ENCODE assay signal across 8 mouse cellular contexts in genomic region chr2:75609150-75609946, GRCm38 (mm10). TPM values are rescaled to one million over a fixed set of nuclear protein-coding genes. Genes with fewer than 3 reads are reported as not detected.
DNase-seq lines count a peak whose midpoint lies in the region; ATAC-seq and TF ChIP-seq lines count a peak whose summit lies in the region.

No protein-coding gene starts in this region.

- H3K9me3 ChIP-seq in midbrain, embryonic 11.5 days (ENCODE audit: control insufficient read depth, low read length): no peaks in the 10 kb centered on the region

- ATAC-seq in frontal cortex, adult (ENCODE audit: low TSS enrichment): 0 out of 2 replicates have a peak, but pooled peaks have one; percentile 31
- ATAC-seq in midbrain, embryonic 11.5 days (ENCODE audit: low FRiP score): no peak

- TF ChIP-seq EP300 in heart, adult 2 months (IDR thresholded peaks at IDR 0.05; ENCODE audit: insufficient read depth, low read depth, low read length): no peak

- WGBS in heart, adult 2 months: 19% methylated on average over 27 of the region's 27 CpGs
- WGBS in midbrain, embryonic 11.5 days: 15% methylated on average over 27 of the region's 27 CpGs

- peak overlapping the region; percentile 30 for H3K4me3 ChIP-seq in heart, adult 2 months
- H3K4me3 ChIP-seq in midbrain, embryonic 11.5 days (ENCODE audit: low read depth, low read length): peak overlapping the region; percentile 18

- no peaks in the 10 kb centered on the region for H3K36me3 ChIP-seq in heart, adult 2 months (ENCODE audit: control insufficient read depth, insufficient read depth, low read length)
- no peaks in the 10 kb centered on the region for H3K36me3 ChIP-seq in midbrain, embryonic 11.5 days (ENCODE audit: control insufficient read depth, insufficient read depth, low read length)

- no peaks in the 10 kb centered on the region for H3K27me3 ChIP-seq in heart, adult 2 months (ENCODE audit: control insufficient read depth, insufficient read depth, low read length)
- H3K27me3 ChIP-seq in midbrain, embryonic 11.5 days (ENCODE audit: control insufficient read depth, insufficient read depth, low read length): peaks cover 15% of the 10 kb centered on the region

- no peak for TF ChIP-seq POLR2A in heart, adult 2 months (IDR thresholded peaks at IDR 0.05; ENCODE audit: insufficient read depth, low read depth, low read length)

- peaks cover 3% of the 10 kb centered on the region for H3K4me1 ChIP-seq in heart, adult 2 months (ENCODE audit: control insufficient read depth, insufficient read depth, low read length)
- peaks cover 4% of the 10 kb centered on the region; the same call in 1 of the 2 replicates for H3K4me1 ChIP-seq in midbrain, embryonic 11.5 days (ENCODE audit: control insufficient read depth, insufficient read depth, low read length)

- intact Hi-C loops in heart, adult 2 months (cut with DNase I): loop anchor here (5.0 to 10.0 kb wide), 3 partner anchors 95 to 358 kb away; partner anchors contain the start of gene Nfe2l2

- peak overlapping the region; percentile 10; the same call in 1 of the 2 replicates for H3K9ac ChIP-seq in heart, adult 2 months (ENCODE audit: low read depth, low read length)
- H3K9ac ChIP-seq in midbrain, embryonic 11.5 days (ENCODE audit: low read length): peak overlapping the region; percentile 43; the same call in 1 of the 2 replicates

- no peaks in the 10 kb centered on the region for H3K79me2 ChIP-seq in heart, adult 2 months (replicated peaks; ENCODE audit: control insufficient read depth, insufficient read depth, low read length)

- peak overlapping the region; percentile 47 for H3K27ac ChIP-seq in heart, adult 2 months
- H3K27ac ChIP-seq in midbrain, embryonic 11.5 days (ENCODE audit: low read depth, low read length): no peak overlapping the region

- H3K4me2 ChIP-seq in midbrain, embryonic 11.5 days: peak overlapping the region; percentile 38

- TF ChIP-seq CTCF in heart, adult 2 months (IDR thresholded peaks at IDR 0.05): no peak

- DNase-seq in frontal cortex, postnatal 14 days (ENCODE audit: low spot score in 2 of 2): no peak
- peak; percentile 61 to 63 for DNase-seq in adrenal gland, postnatal 36 days
- DNase-seq in heart, adult 2 months: peak; percentile 63 to 64
- DNase-seq in kidney, postnatal 10 days: peak; percentile 58
- DNase-seq in midbrain, embryonic 11.5 days (ENCODE audit: low spot score, missing footprints): peak; percentile 91
- DNase-seq in cerebellum, adult 9-10 months: no peak
- no peak for DNase-seq in frontal cortex, postnatal 25 days (ENCODE audit: low spot score in 2 of 2)

RNA-seq across cellular contexts. Expression of gene Hnrnpa3, which starts 49.7 kb away (rescaled TPM):
- total RNA-seq in adrenal gland, postnatal 36 days (2021): 100 to 1,000 TPM; 389 to 435 TPM
- total RNA-seq in heart, adult 2 months (2021): 100 to 1,000 TPM; 177 to 180 TPM
- 18.5 and 44.9 TPM in 2 replicates for polyA plus RNA-seq in heart, adult 2 months (2012; rRNA removed)
- 310 and 336 TPM in 2 replicates for polyA plus RNA-seq in midbrain, embryonic 11.5 days (2014; fragmentation: Nextera tagmentation; extraction: Ambion mirVana)

Comparison
In these comparisons a context has a peak if more than half of its experiments do, and no peak if none do; other contexts are left out.
1. DNase-seq: peak in adrenal gland, postnatal 36 days (2 of 2), heart, adult 2 months (2 of 2), kidney, postnatal 10 days (single experiment) and midbrain, embryonic 11.5 days (single experiment); none in frontal cortex, postnatal 14 days (0 of 2), cerebellum, adult 9-10 months (single experiment) and frontal cortex, postnatal 25 days (0 of 2).